Mouse (Mus musculus): ENCODE results near the gene Fut7.

- TF ChIP-seq POLR2A (IDR thresholded peaks at IDR 0.05; ENCODE audit: insufficient read length, low read depth) (no peak), TCF12 (IDR thresholded peaks at IDR 0.05; ENCODE audit: insufficient read depth, poor library complexity, severe bottlenecking) (no peak), USF1 (IDR thresholded peaks at IDR 0.05; ENCODE audit: low read depth) (peak; percentile 51), E2F4 (IDR thresholded peaks at IDR 0.05; ENCODE audit: insufficient read depth) (no peak), CEBPB (IDR thresholded peaks at IDR 0.05; ENCODE audit: insufficient read depth, poor library complexity, severe bottlenecking) (no peak), REST (IDR thresholded peaks at IDR 0.05; ENCODE audit: insufficient read depth, insufficient read length) (no peak), POLR2AphosphoS2 (IDR thresholded peaks at IDR 0.05; ENCODE audit: insufficient read length, low read depth) (no peak)
Measured at GRCm38 (mm10) chr2:25465816-25466635, 43.0 kb downstream of the Fut7 start.
